Mouse (Mus musculus) forebrain, embryonic 14.5 days (tissue): ENCODE results near the gene Mark3. TPM values are rescaled to one million over a fixed set of nuclear protein-coding genes. Genes with fewer than 3 reads are reported as not detected.
A peak's percentile ranks its signal among the peaks of the same experiment; 100 is the strongest.

Source experiments
- ATAC-seq: fragments of 200-750 bp; cut with Nextera tagmentation; 2 replicates; pipeline ENCODE4 v1.8.0; 2017; ENCODE audit warnings: mild to moderate bottlenecking, moderate library complexity
- DNase-seq: peaks from one replicate; pipeline ENCODE4 v3.0.0-alpha.2; 2015; ENCODE audit warnings: low spot score
- H3K27ac ChIP-seq: fragments of 300-500 bp; sonication (generic); 2 replicates; pipeline ENCODE4 v1.5.1; 2014; ENCODE audit warnings: low read depth, mild to moderate bottlenecking, control low read depth, low read length, moderate library complexity
- H3K27me3 ChIP-seq: fragments of 300-500 bp; sonication (generic); replicated peaks from 2 replicates; pipeline ENCODE4 v1.6.1; 2014; ENCODE audit warnings: low read length, control low read depth, mixed read lengths; ENCODE audit not compliant: control insufficient read depth, insufficient read depth
- H3K36me3 ChIP-seq: fragments of 300-500 bp; sonication (generic); 2 replicates; pipeline ENCODE4 v1.6.1; 2014; ENCODE audit warnings: low read length, control low read depth; ENCODE audit not compliant: control insufficient read depth, insufficient read depth
- H3K4me1 ChIP-seq: fragments of 300-500 bp; sonication (generic); 2 replicates; pipeline ENCODE4 v1.6.1; 2014; ENCODE audit warnings: antibody characterized with exemption, low read length, control low read depth; ENCODE audit not compliant: control insufficient read depth, insufficient read depth
- H3K4me2 ChIP-seq: fragments of 300-500 bp; sonication (generic); 2 replicates; pipeline ENCODE4 v1.6.1; 2014; ENCODE audit warnings: mild to moderate bottlenecking, control low read depth, low read length
- H3K4me3 ChIP-seq: fragments of 300-500 bp; sonication (generic); 2 replicates; pipeline ENCODE4 v1.5.1; 2014; ENCODE audit warnings: low read depth, low read length, control low read depth
- H3K9ac ChIP-seq: fragments of 300-500 bp; sonication (generic); 2 replicates; pipeline ENCODE4 v1.6.1; 2014; ENCODE audit warnings: mild to moderate bottlenecking, low read length, control low read depth, moderate library complexity
- H3K9me3 ChIP-seq: fragments of 300-500 bp; sonication (generic); replicated peaks from 2 replicates; pipeline ENCODE4 v1.6.1; 2016; ENCODE audit warnings: low read length, control low read depth, mixed read lengths; ENCODE audit not compliant: control insufficient read depth
- WGBS: fragments of 180-500 bp; shearing (Covaris S2); extraction: QIAGEN DNeasy Blood & Tissue Kit; methylation state at CpG from one replicate; pipeline ENCODE4 v1.1.7; 2014; 5-methylcytosine and 5-hydroxymethylcytosine counted together
- polyA plus RNA-seq: library from polyadenylated mRNA; unstranded; fragments of >200 nt; fragmentation: Nextera tagmentation; extraction: Ambion mirVana; gene quantifications from 2 replicates; pipeline ENCODE4 v1.2.1, GENCODE M21; 2014

Gene Mark3
- polyA plus RNA-seq, 1 experiment from 2014 or later: 58.4 TPM

DNA sequence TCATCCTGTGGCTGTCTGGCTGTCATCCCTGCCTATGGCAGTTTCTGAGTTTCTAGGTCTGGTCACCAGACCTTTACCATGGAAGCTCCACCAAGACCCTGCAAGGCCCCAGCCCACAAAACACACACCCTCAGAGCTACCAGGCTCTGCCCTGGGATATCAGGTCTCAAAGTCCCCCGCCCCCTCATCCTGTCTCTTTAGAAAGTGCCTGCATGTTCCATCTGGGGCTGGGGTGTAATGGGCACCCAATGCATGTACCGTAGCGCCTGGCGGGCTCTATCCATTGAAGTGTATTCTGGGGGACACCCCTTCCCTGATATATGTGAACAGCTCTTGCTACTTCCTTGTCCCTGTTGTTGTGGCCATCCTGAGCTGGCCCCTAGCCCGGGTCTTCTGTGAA lies 118.6 kb downstream of the Mark3 start:
- WGBS: 61% methylated on average over 5 of the region's 5 CpGs
- H3K9ac ChIP-seq: 0 out of 2 replicates have a peak overlapping the region, but pooled peaks have one; percentile 8
- no peaks in the 10 kb centered on the region for H3K9me3 ChIP-seq
- peak overlapping the region; percentile 96 for H3K27ac ChIP-seq
- ATAC-seq (no peak), DNase-seq (no peak)
- no peak overlapping the region for H3K4me3 ChIP-seq
- H3K27me3 ChIP-seq: no peaks in the 10 kb centered on the region
- 0 out of 2 replicates have a peak overlapping the region, but pooled peaks have one; percentile 12 for H3K4me2 ChIP-seq
- H3K4me1 ChIP-seq: peaks cover 51% of the 10 kb centered on the region
- no peaks in the 10 kb centered on the region for H3K36me3 ChIP-seq

DNA sequence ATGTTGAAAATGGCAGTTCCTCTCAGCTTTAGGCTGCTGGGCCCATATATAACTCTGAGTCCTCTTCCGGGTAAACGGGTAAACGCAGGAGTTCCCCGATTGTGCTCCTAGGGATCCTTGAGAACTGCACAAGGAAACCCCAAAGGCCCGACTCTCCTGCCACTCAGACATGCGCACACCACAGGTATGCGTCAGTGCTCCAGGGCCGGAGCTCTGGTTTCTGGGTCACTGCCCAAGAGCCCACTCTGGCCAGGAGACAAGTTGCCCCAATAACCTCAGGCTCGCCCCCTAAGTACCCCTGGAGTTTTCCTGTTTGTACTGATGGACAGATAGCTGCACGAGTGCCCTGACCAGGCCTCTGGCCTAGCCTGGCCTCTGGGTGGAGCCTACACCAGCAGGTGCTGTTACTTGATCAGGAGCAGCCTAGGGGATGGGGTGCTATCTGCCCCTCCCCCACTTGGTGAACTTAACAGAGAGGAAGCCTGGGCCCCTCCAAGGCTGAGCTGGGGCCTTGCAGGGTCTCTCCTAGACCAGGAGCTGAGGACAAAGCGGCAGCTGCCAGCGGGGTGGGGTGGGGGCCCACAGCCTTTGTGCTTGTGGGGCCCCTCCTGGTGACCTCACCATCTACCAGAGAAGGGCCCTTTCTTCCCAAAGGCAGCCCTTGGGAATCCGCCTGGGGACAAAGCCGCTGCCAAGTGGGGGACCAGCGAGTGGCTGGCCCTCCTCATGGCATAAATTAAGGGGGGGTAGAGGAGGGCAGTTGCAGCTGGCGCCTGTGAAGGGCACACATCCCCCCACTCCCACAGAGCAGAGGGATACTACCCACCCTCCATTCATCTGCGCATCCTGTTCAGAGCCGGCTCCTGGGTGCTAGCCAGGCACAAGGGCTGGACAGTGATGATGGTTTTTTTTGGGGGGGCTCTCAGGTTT lies 119.3 kb downstream of the Mark3 start:
- Histone ChIP-seq H3K27ac (peak overlapping the region; percentile 96), H3K4me1 (peaks cover 45% of the 10 kb centered on the region), H3K27me3 (no peaks in the 10 kb centered on the region), H3K9ac (peak overlapping the region; percentile 52; the same call in 1 of the 2 replicates), H3K4me3 (no peak overlapping the region), H3K4me2 (peak overlapping the region; percentile 42), H3K9me3 (no peaks in the 10 kb centered on the region), H3K36me3 (no peaks in the 10 kb centered on the region)
- WGBS: 3% methylated on average over 18 of the region's 18 CpGs
- ATAC-seq (peak; percentile 86), DNase-seq (peak; percentile 96)

DNA sequence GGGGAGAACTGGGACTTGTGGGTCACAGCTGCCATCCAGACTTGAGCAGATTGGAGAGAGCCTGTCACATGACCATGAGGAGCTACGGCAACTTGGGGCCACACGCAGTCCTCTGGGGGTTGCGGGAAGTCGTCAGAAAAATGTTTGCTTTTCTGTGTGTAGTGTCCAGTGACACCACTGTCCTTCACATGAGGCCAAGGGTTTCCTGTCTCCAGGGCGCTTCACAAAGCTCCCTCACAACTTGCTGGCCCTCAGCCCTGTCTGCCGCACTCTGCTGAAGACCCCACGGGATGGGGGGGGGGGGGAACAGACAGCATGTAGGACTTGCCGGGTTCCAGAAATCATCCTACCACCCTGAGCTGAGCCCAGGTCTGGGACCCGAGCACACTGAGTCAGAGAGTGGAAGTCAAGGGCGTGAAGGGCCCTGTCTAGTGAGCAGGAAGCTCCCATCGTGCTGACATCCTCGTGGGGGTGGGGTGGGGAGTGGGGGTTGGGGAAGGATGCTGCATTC lies 120.0 kb downstream of the Mark3 start:
- WGBS: 3% methylated on average over 12 of the region's 12 CpGs
- H3K27me3 ChIP-seq: no peaks in the 10 kb centered on the region
- peak overlapping the region; percentile 52 for H3K9ac ChIP-seq
- H3K27ac ChIP-seq: peak overlapping the region; percentile 96
- peaks cover 45% of the 10 kb centered on the region for H3K4me1 ChIP-seq
- H3K36me3 ChIP-seq: no peaks in the 10 kb centered on the region
- H3K4me2 ChIP-seq: peak overlapping the region; percentile 42
- no peak overlapping the region for H3K4me3 ChIP-seq
- ATAC-seq: peak; percentile 10
- H3K9me3 ChIP-seq: no peaks in the 10 kb centered on the region
- no peak for DNase-seq

DNA sequence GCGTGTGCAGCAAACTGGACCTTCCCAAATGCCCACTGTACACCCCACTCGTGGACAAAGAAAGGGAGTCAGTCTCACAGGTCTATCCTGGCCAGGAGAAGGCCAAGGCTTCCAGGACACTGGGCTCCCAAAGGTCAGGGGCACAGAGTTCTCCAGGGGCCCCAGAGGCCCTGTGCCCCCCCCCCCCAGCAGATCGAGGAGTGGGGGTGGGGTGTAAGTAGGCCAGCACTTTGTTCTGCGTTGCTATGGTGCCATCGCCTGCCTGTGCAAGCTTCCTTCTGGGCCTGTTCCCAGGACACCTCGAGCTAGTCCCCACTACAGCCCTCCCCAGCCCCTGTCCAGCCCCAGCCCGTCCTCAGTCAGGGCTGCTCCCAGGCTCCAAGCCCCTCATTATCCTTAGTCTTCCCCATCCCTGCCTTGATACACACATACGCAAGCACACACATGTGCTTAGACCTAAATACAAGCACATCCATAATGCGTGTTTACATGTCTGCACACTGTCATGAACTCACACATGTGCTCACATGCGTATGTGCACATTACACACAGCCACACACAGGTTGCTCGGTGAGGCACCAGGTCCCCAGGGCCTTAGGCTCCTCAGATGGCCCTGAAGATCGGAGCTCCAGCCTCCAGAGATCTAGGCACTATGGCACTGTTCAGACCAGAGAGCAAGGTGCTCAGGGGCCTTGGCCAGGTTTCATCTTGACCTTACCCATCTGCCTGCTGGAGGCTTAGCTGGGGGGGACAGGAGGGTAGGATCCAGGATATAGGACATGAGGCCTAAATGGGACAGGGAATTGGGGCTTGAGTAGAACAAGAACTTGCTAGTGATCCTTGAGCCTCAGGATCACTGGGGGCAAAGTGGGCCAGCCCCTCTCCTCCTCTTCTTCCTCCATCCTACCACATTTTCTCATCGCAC lies 120.8 kb downstream of the Mark3 start:
- H3K9me3 ChIP-seq: no peaks in the 10 kb centered on the region
- peak overlapping the region; percentile 42 for H3K4me2 ChIP-seq
- DNase-seq (peak; percentile 76), ATAC-seq (peak; percentile 50)
- no peak overlapping the region for H3K4me3 ChIP-seq
- WGBS: 34% methylated on average over 10 of the region's 13 CpGs
- peaks cover 45% of the 10 kb centered on the region for H3K4me1 ChIP-seq
- H3K36me3 ChIP-seq: no peaks in the 10 kb centered on the region
- H3K27me3 ChIP-seq: no peaks in the 10 kb centered on the region
- H3K27ac ChIP-seq: peak overlapping the region; percentile 96
- peak overlapping the region; percentile 52 for H3K9ac ChIP-seq

- Histone ChIP-seq H3K9ac (peak overlapping the region; percentile 35), H3K9me3 (no peaks in the 10 kb centered on the region), H3K36me3 (no peaks in the 10 kb centered on the region), H3K27me3 (no peaks in the 10 kb centered on the region), H3K27ac (peak overlapping the region; percentile 96), H3K4me2 (no peak overlapping the region), H3K4me3 (no peak overlapping the region), H3K4me1 (peaks cover 43% of the 10 kb centered on the region)
- peak; percentile 89 for DNase-seq
- no peak for ATAC-seq
- WGBS: 24% methylated on average over 6 of the region's 6 CpGs
These were observed 121.9 kb downstream of the Mark3 start for GRCm38 (mm10) chr12:111696239-111696638.

- H3K27ac ChIP-seq: no peak overlapping the region
- DNase-seq (no peak), ATAC-seq (no peak)
- no peak overlapping the region for H3K4me3 ChIP-seq
- no peaks in the 10 kb centered on the region for H3K36me3 ChIP-seq
- no peak overlapping the region for H3K9ac ChIP-seq
- no peaks in the 10 kb centered on the region for H3K9me3 ChIP-seq
- 75% methylated on average over 4 of the region's 4 CpGs for whole genome bisulfite sequencing
- no peak overlapping the region for H3K4me2 ChIP-seq
- peaks cover 34% of the 10 kb centered on the region for H3K4me1 ChIP-seq
- H3K27me3 ChIP-seq: no peaks in the 10 kb centered on the region
These were observed 123.4 kb downstream of the Mark3 start for GRCm38 (mm10) chr12:111697708-111698107.

- 87% methylated on average over 6 of the region's 6 CpGs for WGBS
These were observed 124.1 kb downstream of the Mark3 start for GRCm38 (mm10) chr12:111698346-111698913.

DNA sequence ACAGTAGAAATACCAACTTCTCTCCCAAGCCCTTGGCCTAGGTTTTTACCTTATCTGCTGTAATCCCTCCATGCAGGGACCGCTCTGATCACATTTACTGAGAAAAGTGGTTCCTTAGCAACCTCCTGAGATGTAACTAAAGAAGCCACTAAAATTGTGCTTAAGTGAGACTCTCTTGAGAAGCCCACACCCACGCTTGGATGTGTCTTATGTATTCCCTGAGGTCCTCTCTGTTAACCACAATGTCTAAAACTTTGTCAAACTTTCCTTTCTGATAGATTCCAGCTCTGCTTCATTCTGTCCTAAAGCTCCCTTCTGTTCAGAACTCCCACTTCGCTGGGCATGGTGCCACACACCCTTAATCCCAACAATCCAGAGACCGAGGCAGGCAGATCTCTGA lies 125.2 kb downstream of the Mark3 start:
- Histone ChIP-seq H3K9me3 (no peaks in the 10 kb centered on the region), H3K4me1 (peaks cover 17% of the 10 kb centered on the region), H3K9ac (no peak overlapping the region), H3K4me3 (no peak overlapping the region), H3K27me3 (no peaks in the 10 kb centered on the region), H3K27ac (no peak overlapping the region), H3K36me3 (no peaks in the 10 kb centered on the region), H3K4me2 (no peak overlapping the region)
- no peak for ATAC-seq
- 85% methylated on average over 4 of the region's 4 CpGs for WGBS
- DNase-seq: no peak

More at GRCm38 (mm10) chr12:111698346-111698913, 124.1 kb downstream of the Mark3 start:
- no peak for DNase-seq
- Histone ChIP-seq H3K9me3 (no peaks in the 10 kb centered on the region), H3K4me2 (no peak overlapping the region), H3K4me3 (no peak overlapping the region), H3K27me3 (no peaks in the 10 kb centered on the region), H3K27ac (no peak overlapping the region), H3K4me1 (peaks cover 27% of the 10 kb centered on the region), H3K9ac (0 out of 2 replicates have a peak overlapping the region, but pooled peaks have one; percentile 0), H3K36me3 (no peaks in the 10 kb centered on the region)
- no peak for ATAC-seq
